Mouse (Mus musculus) A20 (cell line): ENCODE measurements at regions not wholly inside any gene's neighbourhood (a gene's known extent, or its start where the extent isn't known, plus 50 kb on each side); places are given as distances from the start of the nearest gene placed in this dataset.
A peak's percentile ranks its signal among the peaks of the same experiment; 100 is the strongest.
"Not testable (repeated sequence)": the region's sequence is repeated elsewhere in the genome, so short reads cannot be mapped to it uniquely, and the experiment has no call there.

ENCODE experiments used
- DNase-seq: peaks from one replicate; pipeline ENCODE4 v3.0.0-alpha.2; 2011; ENCODE audit warnings: low read depth, low spot score

- DNase-seq: no peak
Observed at GRCm38 (mm10) chr4:27529565-27529964, 1182.9 kb upstream of the Manea start.

GRCm38 (mm10) chr4:27520295-27520694 lies 1173.6 kb upstream of the Manea start:
- no peak for DNase-seq

GRCm38 (mm10) chr4:27504829-27505804 lies 1158.4 kb upstream of the Manea start:
- no peak for DNase-seq

- DNase-seq: no peak
Observed at GRCm38 (mm10) chr4:27497926-27498325, 1151.2 kb upstream of the Manea start.

GRCm38 (mm10) chr4:27497274-27497673 lies 1150.6 kb upstream of the Manea start:
- DNase-seq: no peak

GRCm38 (mm10) chr4:27491312-27491711 lies 1144.6 kb upstream of the Manea start:
- DNase-seq: no peak

- DNase-seq: peak; percentile 50
Observed at GRCm38 (mm10) chr4:27449901-27450300, 1103.2 kb upstream of the Manea start.

GRCm38 (mm10) chr4:27446310-27446709 lies 1099.6 kb upstream of the Manea start:
- DNase-seq: no peak

- no peak for DNase-seq
Observed at GRCm38 (mm10) chr4:27429210-27429789, 1082.6 kb upstream of the Manea start.

- DNase-seq: no peak
Observed at GRCm38 (mm10) chr4:27425902-27426301, 1079.2 kb upstream of the Manea start.

GRCm38 (mm10) chr4:27423846-27424245 lies 1077.2 kb upstream of the Manea start:
- DNase-seq: no peak

GRCm38 (mm10) chr4:27418517-27418916 lies 1071.8 kb upstream of the Manea start:
- DNase-seq: no peak

- not testable (repeated sequence) for DNase-seq
Observed at GRCm38 (mm10) chr4:27384941-27385340, 1038.2 kb upstream of the Manea start.

- DNase-seq: no peak
Observed at GRCm38 (mm10) chr4:27346892-27347291, 1000.2 kb upstream of the Manea start.

GRCm38 (mm10) chr4:27333279-27333678 lies 986.6 kb upstream of the Manea start:
- no peak for DNase-seq
